Mouse (Mus musculus) CH12.LX (cell line): ENCODE results near the gene Eif2d.

Experiments used
- CHD2 ChIP-seq: IDR thresholded peaks from 2 replicates; pipeline ENCODE4 v1.6.1; 2011; ENCODE audit warnings: low read length, improper control_type of control experiment
- CTCF ChIP-seq, 2 experiments: IDR thresholded peaks in 1 of 2; conservative IDR thresholded peaks in 1 of 2; 2 replicates each; pipeline ENCODE4 v1.5.1; 2011 to 2012; ENCODE audit warnings: low read depth in 2 of 2, low read length in 2 of 2, improper control_type of control experiment in 1 of 2, inconsistent platforms in 1 of 2, mild to moderate bottlenecking in 1 of 2, moderate library complexity in 1 of 2
- KAT2A ChIP-seq: IDR thresholded peaks from 2 replicates; pipeline ENCODE4 v1.6.1; 2012; ENCODE audit warnings: low read length, improper control_type of control experiment, inconsistent platforms; ENCODE audit not compliant: insufficient replicate concordance
- MAFK ChIP-seq: IDR thresholded peaks from 2 replicates; pipeline ENCODE4 v1.6.1; 2011; ENCODE audit warnings: low read length, improper control_type of control experiment; ENCODE audit not compliant: insufficient replicate concordance
- MEF2A ChIP-seq: IDR thresholded peaks from 2 replicates; pipeline ENCODE4 v1.6.1; 2014; ENCODE audit warnings: low read depth, mild to moderate bottlenecking, inconsistent platforms, low read length, improper control_type of control experiment, borderline replicate concordance
- POLR2AphosphoS2 ChIP-seq: IDR thresholded peaks from 2 replicates; pipeline ENCODE4 v1.6.1; 2011; ENCODE audit warnings: low read depth, low read length, improper control_type of control experiment
- TCF12 ChIP-seq: IDR thresholded peaks from 2 replicates; pipeline ENCODE4 v1.6.1; 2014; ENCODE audit warnings: low read depth, mild to moderate bottlenecking, inconsistent platforms, low read length, improper control_type of control experiment
- ZNF384 ChIP-seq: IDR thresholded peaks from 2 replicates; pipeline ENCODE4 v1.6.1; 2012; ENCODE audit warnings: low read depth, low read length, improper control_type of control experiment, inconsistent platforms

DNA sequence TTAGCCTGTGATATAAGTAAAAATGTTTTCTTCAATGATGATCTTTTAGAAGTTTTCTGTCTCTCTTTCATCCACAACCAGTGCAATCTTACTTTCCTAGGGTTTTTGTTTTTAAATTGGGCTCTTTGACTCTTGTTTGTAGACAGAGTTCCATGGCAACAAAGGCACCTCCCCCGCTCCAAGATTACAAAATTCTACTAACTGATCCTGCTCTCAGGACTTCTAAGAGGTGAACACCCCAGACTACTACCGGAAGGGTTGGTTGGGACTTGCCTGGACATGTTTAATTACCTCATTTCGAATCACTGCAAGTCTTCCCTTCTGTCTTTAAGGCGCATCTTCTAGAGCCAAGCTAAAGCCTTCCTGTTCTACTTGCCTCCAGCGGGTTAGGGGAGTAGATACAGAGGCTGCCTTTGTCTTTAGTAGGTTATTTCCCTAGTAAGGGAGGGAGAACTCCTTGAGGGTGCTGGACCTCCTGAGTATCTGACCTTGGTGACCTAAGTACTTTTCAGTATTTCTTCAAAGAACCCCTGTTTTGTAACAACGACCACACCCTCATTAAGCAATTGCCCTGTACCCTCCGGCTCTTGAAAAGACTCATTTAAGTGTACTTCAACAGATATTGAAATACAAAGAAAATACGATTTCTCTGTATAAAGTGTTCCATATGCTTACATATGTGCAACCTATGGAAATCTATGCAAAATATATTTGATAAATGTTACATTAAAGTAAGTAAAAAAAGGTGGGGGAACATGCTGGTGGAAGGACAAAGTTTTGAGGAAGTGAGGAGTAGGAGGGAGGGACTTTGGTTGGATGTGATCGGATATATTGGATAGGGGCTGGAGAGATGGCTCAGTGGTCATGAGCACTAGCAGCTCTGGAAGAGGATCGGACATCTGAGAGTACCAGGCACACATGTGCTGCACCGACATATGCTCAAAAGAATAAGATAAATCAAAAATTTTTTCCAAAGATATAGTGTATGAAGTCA is 13.6 kb upstream of the Eif2d start:
- TF ChIP-seq ZNF384 (no peak), TCF12 (0 out of 2 replicates have a peak, but pooled peaks have one; percentile 35), CHD2 (no peak), MEF2A (peak; percentile 68; the same call in 1 of the 2 replicates), KAT2A (no peak), CTCF (conservative IDR thresholded peaks at IDR 0.05 in 1 of 2, IDR thresholded peaks at IDR 0.05 in 1 of 2; ENCODE audit: low read depth in 2 of 2, low read length in 2 of 2) (no peak), MAFK (no peak), POLR2AphosphoS2 (no peak)
